Mouse (Mus musculus): ENCODE results near the gene Spats1.
A peak's percentile ranks its signal among the peaks of the same experiment; 100 is the strongest.

Spats1 gene

DNA sequence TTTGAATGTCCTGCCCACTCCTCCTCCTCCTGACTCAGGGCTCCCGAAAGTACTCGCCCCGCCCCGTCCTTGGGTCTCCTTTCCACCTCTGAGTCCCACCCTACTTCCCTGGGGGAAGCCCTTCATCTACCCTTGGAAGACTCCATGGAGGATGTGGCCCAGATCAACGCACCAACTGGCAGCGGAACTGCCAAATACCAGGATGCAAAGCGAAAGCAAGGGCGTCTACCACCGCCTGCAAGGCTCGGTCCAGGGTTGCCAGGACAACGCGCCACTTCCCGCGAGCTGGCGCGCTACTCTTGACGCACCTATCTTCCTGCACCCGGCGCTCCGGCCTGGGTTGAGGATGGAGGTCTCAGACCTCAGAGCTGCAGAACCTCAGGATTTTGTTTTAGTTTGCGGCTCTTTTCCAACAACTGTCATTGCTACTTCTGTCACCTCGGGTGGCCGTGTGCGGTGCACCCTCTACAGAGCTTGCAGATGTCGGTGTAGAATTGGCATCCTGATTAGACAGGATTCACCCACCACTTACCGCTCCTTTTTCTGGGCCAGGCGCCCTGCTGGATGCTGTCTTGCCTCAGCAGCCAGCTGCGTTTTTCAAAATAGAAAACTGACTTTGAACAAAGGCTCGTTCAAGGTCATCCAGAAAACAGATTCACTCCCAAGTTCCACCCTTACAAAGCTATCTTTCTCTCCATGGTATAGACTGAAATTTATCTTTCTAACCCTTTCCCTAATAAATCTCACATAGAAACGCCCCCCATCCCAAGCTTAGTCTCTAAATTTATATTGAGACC, at the start of gene Spats1:
Spats1 (minus strand) TSS at position 747 of the 797 bp plus-strand sequence.
- no peak for DNase-seq (ENCODE audit: low read depth, low spot score)

DNA sequence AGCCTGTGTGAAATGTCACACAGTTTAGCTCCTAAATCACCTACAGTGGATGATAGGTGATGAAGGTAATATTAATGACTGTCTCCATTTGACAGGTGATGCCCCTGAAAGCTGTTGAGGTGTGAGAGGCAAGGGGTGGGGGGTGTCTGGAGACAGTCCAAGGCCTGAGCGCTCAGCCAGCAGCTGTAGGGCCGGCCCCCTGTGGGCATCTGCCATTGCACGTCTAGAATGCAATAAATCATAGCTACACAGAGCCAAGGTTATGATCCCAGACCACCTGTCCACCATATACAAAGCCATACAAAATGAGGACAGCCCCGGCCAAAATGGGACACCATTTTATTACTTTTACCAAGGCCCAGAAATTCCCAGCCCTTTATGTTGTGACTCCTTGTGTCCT, 49.7 kb upstream of the Spats1 start:
- no peak for DNase-seq (ENCODE audit: low read depth, low spot score)

DNA sequence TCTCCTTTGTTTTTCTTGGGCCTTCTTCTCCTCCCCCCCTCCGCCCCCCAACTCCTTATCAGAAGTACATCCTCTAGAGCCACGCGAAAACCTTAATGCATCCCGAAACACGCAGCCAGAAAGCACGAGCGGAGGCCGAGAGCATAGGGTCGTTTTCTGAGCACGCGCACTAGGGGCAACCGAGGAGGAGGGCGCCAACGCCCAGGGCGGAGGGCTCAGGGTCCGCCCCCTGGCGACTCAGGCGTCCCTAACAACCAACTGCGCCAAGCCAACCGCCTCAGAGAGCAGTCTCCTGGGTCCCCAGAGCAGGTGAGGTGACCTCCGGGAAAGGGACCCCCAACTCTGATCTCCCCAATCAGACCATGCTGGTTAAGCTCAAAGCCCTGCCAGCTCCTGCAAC, 48.0 kb upstream of the Spats1 start, which contains the start of gene Tcte1:
Tcte1 (plus strand) TSS at position 172 of the 400 bp plus-strand sequence.
- DNase-seq (ENCODE audit: low read depth, low spot score), result no peak

DNA sequence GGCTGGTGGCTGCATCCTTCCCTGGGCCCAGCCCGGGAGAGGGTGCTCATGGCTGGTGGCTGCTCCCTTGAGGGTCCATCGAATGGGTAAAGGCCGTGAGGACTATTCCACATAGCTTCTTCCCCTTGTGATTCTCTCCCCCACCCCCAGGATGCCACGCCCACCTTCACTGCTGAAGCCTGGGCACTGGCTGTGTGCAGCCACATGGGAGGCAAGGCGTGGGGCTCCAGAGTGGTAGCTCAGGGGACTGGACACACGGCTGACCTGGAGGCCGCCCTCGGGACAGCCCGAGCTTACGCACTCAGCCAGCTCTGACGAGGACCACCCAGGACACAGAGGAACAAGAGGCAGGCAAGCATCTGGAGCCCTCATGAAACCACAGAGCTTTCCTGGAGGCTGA, 44.9 kb upstream of the Spats1 start:
- no peak for DNase-seq (ENCODE audit: low read depth, low spot score)

DNA sequence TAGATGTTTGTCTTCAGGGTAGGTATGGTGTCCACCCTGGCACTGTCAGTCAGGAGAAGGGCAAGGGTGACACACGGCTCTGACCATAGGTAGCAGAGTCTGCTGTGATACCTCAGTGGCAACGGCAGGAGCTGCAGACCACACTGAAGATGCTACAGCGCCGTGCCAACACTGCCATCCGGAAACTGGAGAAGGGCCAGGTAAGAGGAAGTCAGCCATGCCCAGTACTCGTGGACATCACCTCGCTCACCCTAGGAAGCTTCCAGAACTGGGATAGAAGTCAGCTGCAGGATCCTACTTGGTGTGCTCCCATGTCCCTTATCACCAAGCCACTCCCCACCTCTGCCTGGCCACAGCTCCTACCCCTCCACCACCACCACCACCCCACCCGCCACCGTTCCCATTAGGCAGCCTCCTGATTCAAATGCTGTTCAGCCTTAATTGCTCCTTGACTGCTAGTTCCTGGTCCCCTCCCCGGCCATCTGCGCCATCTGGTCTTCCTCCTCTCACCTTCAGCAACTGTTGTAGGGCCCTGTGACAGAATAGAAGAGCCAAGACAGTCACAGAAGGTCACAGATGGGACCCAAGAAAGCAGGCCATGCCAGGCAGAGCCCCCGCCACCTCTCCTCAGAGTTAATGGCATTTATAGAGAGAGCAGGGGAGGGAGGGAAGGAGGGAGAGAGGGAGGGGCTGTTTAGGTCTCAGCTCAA, 43.7 kb upstream of the Spats1 start:
- no peak for DNase-seq (ENCODE audit: low read depth, low spot score)

DNA sequence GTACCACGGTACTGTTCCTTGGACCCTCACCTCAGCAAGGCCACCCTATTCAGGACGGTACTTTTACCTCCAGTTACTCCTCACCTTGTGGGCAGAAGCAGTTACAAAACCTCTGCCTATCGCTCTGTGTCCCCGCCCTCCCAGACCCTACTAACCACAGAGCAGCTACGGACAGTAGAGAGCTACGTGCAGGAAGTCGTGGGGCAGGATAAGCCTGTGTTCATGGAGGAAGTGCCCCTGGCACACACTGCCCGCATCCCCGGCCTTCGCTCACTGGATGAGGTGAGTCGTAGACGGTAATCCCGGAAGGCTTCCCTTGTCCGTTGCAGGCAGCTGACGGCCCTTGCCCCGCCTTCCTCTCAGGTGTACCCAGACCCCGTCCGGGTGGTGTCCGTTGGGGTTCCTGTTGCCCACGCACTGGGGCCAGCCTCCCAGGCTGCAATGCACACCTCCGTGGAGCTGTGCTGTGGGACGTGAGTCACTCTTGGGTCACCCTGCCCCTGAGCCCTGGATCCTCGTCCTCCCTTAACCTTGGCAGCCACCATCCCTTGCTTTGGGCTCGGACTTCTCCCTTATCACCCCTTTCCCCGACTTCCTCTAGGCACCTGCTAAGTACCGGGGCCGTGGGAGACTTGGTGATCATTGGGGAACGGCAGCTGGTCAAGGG, 42.5 kb upstream of the Spats1 start:
- no peak for DNase-seq (ENCODE audit: low read depth, low spot score)

DNA sequence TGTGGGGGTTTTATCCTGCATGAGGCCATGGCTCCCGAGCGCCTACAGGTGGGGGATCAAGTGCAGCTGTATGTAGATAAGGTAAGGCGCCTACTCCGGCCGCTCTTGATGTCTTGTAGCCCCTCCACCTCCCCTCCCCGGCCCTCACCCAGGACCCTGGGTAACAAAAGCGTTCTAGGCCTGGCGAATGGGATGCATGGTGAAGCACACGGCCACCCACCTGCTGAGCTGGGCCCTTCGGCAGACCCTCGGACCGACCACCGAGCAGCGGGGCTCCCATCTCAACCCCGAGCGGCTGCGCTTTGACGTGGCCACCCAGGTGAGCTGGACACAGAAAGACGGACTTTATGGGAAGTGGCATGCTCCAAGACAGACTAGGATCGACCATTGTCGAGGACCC, 41.9 kb upstream of the Spats1 start:
- DNase-seq (ENCODE audit: low read depth, low spot score), result no peak

DNA sequence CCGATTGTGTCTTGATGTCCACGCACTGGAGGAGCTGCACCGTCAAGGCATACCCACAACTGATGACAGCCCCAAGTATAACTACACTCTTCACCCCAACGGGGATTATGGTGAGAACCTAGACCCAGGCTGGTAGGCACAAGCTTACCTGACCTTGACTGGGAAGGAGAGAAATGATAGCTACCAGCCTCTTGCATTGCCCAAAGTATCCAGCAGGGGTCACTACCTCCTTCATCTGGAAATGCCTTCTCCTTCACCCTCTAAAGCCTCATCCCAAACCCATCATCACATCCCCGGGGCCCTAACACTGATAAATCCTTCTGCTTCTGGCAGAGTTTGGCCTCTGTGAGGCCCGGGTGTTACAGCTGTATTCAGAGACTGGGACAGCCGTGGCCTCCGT, 41.3 kb upstream of the Spats1 start:
- peak; percentile 83 for DNase-seq (ENCODE audit: low read depth, low spot score)

DNA sequence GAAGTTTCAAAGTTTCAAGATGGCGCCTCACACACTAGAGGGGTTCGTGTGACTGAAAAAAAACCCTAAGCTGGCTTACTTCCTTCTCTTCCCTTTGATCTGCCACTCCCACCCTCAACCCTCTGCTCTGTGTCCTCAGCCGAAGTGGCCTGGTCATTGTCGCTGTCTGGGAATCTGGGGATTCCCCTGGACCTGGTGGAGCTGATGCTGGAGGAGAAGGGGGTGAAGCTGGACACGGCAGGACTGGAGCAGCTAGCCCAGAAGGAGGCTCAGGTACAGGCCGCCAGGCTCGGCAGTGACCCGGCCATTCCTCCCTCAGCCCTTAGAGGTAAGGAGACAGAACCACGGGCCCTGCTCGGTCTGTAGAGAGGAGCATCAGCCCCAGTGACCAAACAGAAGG, 40.6 kb upstream of the Spats1 start:
- DNase-seq (ENCODE audit: low read depth, low spot score), result peak; percentile 17

DNA sequence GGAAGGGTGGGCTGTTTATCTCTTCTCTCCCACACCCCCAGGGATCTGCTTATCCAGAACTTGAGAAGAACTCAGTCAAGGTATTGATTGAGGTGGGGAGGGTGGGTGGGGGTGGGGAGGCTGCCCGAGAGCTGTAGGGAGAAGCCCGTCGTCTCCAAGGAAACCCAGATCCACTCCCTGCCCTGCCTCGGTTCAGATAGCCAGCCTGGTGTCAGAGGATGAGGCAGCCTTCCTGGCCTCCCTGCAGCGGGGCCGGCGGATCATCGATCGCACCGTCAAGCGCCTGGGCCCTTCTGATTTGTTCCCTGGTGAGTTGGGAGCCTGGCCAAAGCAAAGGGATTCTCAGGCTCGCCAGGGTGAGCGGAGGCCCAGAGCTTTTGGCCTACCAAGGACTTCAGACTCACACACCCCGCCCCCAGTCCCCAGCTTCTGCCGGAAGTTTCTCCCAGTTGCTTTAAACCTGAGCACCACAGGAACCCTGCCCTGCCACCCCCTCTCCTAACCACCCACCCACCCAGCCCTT, 40.0 kb upstream of the Spats1 start:
- no peak for DNase-seq (ENCODE audit: low read depth, low spot score)

DNA sequence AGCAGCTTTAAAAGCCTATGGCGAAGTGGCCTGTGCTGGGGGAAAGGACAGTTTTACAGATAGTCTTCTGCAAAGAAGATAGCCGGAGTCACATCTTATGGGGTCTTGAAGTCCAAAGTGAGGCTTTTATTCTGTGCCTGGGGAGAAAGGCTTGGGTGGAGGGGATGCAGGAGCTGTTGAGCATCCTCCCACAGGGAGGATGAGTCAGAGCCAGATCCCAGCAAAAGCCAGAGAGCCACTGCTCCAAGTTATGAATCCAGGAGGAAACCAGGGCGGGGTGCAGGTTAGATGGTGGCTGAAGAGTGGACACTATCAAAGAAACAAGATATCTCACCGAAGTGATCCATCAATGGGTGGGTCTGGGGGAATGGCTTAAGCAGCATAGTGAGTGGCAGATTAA, 36.5 kb upstream of the Spats1 start:
- no peak for DNase-seq (ENCODE audit: low read depth, low spot score)

DNA sequence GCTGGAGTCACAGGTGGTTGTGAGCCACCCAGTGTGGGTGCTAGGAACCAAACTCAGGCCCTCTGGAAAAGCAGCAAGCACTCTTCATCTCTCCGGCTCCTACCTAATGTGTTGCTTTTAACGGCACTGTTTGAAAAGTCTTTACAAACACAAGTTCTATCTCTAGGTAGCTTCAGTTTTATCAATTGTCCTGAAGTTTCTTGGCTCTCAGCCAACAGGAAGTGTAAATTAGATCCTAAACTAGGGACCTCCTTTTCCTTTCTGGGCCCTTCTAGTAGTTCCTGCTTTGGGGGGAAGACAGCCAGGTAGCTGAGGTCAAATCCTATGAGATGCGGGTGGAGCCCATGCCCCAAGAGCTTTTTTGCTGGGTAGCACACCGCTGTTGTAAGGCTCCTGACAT, 35.7 kb upstream of the Spats1 start:
- DNase-seq (ENCODE audit: low read depth, low spot score), result no peak

DNA sequence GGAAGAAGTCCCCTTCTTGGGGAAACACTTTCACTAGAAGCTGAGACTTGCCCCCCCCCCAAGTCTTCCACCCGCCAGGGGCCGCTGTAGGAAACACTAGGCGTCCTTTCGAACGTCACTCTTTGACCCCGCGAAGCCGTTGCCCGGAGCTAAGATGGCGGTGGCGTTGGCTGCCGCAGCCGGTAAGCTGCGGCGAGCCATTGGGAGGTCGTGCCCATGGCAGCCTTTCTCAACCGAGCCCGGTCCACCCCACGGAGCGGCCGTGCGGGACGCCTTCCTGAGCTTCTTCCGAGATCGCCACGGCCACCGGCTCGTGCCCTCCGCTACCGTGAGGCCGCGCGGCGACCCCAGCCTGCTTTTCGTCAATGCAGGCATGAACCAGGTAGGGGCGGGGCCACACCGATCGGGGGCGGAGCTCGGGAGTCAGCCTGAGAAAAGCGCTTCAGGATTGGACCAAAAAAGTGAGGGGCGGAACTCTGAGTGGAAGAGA, 31.5 kb upstream of the Spats1 start, which contains the start of gene Aars2:
Aars2 (plus strand) TSS at position 142 of the 490 bp plus-strand sequence.
- peak; percentile 94 for DNase-seq (ENCODE audit: low read depth, low spot score)

DNA sequence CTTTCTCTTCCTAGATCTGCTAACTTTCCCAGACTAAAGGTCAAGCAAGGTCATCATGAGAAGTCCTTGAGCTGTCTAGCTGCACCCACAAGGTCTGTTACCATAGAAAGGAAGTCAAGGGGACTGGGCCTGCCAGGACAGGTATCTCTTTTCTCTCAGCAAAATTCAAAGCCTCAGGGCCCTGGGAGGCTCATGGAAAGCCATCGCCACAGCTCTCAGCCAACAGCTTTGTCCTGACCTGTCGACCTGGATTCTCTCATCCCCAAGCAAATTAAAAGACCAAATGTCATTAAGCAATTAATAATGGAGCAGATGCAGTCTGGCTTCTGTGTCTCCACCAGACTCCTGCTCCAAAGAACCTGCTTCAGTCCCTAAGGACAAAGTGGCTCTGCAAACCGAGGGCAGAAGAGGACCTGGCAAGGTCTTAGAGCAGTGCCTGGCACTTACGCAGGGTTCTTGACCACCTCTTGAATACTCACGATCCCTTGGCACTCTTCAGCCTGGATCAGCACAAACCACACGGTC, 30.8 kb upstream of the Spats1 start:
- DNase-seq (ENCODE audit: low read depth, low spot score), result no peak

DNA sequence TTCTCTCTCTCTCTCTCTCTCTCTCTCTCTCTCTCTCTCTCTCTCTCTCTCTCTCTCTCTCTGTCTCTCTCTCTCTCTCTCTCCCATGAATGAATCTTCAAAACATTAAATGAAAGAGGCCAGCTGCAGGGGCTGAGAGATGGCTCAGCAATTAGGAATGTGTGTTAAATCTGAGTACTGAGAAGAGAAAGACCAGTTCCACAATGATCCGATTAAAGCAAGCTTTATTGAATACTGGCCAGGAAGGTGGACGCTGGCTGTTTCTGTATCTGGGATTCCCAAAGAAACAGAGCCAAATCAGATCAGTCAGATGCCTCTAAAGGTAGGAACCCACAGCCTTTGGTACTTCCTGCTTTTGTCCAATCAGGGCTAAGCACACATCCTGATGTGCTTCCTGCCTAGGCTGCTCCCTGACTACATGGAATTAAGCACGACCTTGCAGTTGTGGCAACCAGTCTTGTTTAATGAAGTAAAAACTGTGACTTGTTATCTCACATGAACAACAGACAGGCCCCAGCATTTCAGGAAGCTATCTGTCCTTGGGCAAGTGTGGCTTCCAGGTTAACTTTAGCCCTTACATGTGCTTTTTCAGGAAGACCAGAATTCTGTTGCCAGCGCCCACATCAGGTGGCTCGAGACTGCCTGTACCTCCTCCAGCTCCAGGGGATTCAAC, 28.2 kb upstream of the Spats1 start:
- DNase-seq (ENCODE audit: low read depth, low spot score), result peak; percentile 33

DNA sequence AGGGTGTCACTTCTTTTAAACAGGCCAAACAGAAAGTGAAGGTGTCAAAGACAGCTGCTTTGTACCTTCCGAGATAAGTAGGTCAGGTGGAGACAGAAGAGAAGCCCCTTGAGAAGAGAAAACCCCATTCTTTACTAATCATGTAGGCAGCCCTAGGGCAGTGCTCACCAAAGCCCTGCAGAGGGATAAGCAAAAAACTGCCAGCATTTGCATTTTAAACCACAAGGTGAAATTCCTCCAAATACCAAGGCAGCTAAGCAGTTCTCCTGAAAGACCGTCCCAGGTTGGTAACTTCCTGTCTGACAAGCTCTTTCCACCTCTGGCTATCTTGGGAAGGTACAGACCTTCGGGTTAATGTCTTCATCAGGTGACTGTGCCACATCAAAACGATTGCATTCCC, 27.1 kb upstream of the Spats1 start:
- DNase-seq (ENCODE audit: low read depth, low spot score), result no peak

DNA sequence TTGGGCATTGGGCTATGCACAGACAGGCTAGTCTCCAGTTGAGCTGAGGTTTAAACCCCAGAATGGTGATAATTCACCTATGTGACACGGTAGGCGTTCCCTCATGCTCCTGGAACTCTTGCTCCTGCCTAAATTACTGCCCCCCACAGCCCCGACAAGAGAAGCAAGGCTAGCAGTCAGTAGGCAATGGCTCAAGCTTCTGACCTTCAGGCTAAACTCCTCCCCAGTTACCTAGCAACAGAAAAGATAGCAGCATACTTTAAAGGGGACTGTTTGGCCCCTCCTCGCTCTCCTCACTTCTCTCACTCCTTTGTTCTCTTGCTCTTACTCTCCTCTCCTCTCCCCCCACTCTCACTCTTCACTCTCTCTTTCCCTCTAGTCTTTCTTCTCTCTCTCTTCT, 25.8 kb upstream of the Spats1 start:
- no peak for DNase-seq (ENCODE audit: low read depth, low spot score)

DNA sequence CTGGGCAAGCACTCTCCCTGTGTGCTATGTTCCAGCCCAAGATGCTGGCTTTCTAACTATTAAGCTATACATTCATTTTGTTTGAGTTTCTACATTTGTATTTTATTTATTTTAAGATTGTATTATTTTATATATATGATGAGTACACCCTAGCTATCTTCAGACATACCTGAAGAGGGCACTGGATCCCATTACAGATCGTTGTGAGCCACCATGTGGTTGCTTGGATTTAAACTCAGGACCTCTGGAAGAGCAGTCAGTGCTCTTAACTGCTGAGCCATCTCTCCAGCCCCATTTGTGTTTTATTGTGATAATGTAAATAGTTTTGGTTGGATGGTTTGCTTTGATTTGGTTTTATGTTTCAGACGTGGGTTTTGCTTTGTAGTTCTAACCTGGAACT, 24.3 kb upstream of the Spats1 start:
- DNase-seq (ENCODE audit: low read depth, low spot score), result no peak

DNA sequence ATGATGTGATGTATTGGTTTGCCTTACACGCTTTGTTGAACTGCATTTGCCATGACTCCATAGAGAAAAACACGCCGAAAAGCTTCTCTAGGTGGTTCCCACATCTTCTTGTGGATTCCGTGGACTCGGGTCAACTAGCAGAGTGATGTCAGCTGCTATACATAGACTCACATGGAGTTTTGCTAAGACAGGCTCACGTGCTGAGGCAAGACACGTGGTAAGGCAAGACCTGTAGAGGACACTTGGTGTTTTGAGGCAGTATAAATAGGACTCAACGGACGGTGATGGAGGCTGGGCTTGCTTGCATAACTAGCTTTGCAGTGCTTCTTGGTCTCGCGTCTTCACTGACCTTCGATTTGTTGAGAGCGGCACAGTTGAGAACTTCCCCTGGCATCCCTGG, 23.2 kb upstream of the Spats1 start:
- no peak for DNase-seq (ENCODE audit: low read depth, low spot score)

DNA sequence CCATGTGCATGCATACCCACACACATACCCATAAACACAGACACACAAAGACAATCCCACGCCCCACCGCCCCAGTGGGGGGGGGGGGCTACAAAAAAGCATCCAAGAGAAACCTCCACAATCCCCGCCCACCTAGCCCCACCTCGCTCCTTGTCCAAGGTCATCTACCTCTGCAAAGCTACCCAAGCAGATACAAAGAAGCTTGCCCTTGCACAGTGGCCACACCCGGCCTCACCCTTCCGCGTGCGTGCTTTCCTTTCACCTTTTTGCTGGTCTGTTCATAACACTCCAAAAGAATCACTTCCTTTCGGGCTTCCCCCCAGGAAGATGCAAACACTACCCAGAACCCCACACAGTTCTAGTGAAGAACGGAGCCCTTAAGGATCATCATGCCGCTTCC, 20.2 kb upstream of the Spats1 start:
- no peak for DNase-seq (ENCODE audit: low read depth, low spot score)

DNA sequence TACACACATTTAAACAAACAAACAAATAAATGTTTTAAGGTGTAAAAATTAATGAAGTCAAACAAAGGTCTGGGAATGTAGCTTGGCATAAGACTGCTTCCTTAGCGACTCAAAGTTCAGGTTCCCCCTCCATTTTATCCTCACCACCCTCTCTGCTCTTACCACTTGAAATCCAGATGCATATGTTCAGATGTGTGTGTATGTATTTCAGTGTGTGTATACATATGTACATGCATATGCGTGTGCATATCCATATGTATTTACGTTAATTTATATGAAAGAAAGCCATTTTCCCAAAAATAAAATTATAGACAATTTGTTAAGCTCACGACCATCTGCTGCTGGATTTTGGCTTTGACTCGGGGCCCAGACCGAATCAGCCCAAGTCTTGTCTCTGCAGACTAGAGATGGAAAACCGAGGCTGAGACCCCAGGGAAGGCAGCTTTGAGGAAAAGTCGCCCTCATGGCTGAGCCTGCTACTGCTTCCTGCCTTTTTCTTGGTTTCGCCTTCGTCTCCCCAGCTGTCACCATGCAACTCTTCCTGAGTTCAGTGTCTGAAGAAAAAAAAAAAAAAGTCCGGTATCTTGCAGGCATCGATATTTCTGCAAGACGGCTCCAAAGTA, 15.4 kb upstream of the Spats1 start:
- no peak for DNase-seq (ENCODE audit: low read depth, low spot score)

Measured in 3T3-L1 (cell line).